Mouse (Mus musculus) kidney, embryonic 16.5 days (tissue): ENCODE results near the gene Atxn7l1. TPM values are rescaled to one million over a fixed set of nuclear protein-coding genes. Genes with fewer than 3 reads are reported as not detected.
A peak's percentile ranks its signal among the peaks of the same experiment; 100 is the strongest.

Experiments
- ATAC-seq: fragments of 200-750 bp; cut with Nextera tagmentation; 2 replicates; pipeline ENCODE4 v1.8.0; 2017; ENCODE audit warnings: moderate TSS enrichment; ENCODE audit not compliant: low FRiP score, low TSS enrichment
- H3K27ac ChIP-seq: fragments of 300-500 bp; sonication (generic); 2 replicates; pipeline ENCODE4 v1.5.1; 2014; ENCODE audit warnings: low read length
- H3K27me3 ChIP-seq: fragments of 300-500 bp; sonication (generic); 2 replicates; pipeline ENCODE4 v1.6.1; 2014; ENCODE audit warnings: low read length, control low read depth, mixed read lengths; ENCODE audit not compliant: insufficient read depth
- H3K36me3 ChIP-seq: fragments of 300-500 bp; sonication (generic); 2 replicates; pipeline ENCODE4 v1.6.1; 2014; ENCODE audit warnings: low read length, control low read depth, mixed read lengths; ENCODE audit not compliant: insufficient read depth
- H3K4me1 ChIP-seq: fragments of 300-500 bp; sonication (generic); 2 replicates; pipeline ENCODE4 v1.6.1; 2014; ENCODE audit warnings: low read length, control low read depth, mixed read lengths; ENCODE audit not compliant: insufficient read depth
- H3K4me2 ChIP-seq: fragments of 300-500 bp; sonication (generic); replicated peaks from 2 replicates; pipeline ENCODE4 v1.6.1; 2014; ENCODE audit warnings: low read depth, low read length
- H3K4me3 ChIP-seq: fragments of 300-500 bp; sonication (generic); 2 replicates; pipeline ENCODE4 v1.5.1; 2014; ENCODE audit warnings: mild to moderate bottlenecking, low read length
- H3K9ac ChIP-seq: fragments of 300-500 bp; sonication (generic); replicated peaks from 2 replicates; pipeline ENCODE4 v1.6.1; 2014; ENCODE audit warnings: low read length
- H3K9me3 ChIP-seq: fragments of 300-500 bp; sonication (generic); 2 replicates; pipeline ENCODE4 v1.6.1; 2016; ENCODE audit warnings: low read length, control low read depth
- WGBS: fragments of 180-500 bp; shearing (Covaris S2); extraction: QIAGEN DNeasy Blood & Tissue Kit; methylation state at CpG from one replicate; pipeline ENCODE4 v1.1.7; 2014; 5-methylcytosine and 5-hydroxymethylcytosine counted together
- polyA plus RNA-seq: library from polyadenylated mRNA; unstranded; fragments of >200 nt; fragmentation: Nextera tagmentation; extraction: Ambion mirVana; gene quantifications from 2 replicates; pipeline ENCODE4 v1.2.1, GENCODE M21; 2015

Atxn7l1 gene
- polyA plus RNA-seq, 1 experiment from 2014 or later = 9.9 TPM

- peak overlapping the region; percentile 22; the same call in 1 of the 2 replicates for H3K27ac ChIP-seq
- ATAC-seq = peak; percentile 80
- H3K27me3 ChIP-seq = no peaks in the 10 kb centered on the region
- peak overlapping the region; percentile 33 for H3K4me3 ChIP-seq
- H3K4me1 ChIP-seq = peaks cover 28% of the 10 kb centered on the region
- H3K36me3 ChIP-seq = no peaks in the 10 kb centered on the region
- peak overlapping the region; percentile 61 for H3K4me2 ChIP-seq
- peak overlapping the region; percentile 14 for H3K9ac ChIP-seq
- H3K9me3 ChIP-seq = no peaks in the 10 kb centered on the region
- 5% methylated on average over 25 of the region's 25 CpGs for WGBS
Observed at GRCm38 (mm10) chr12:33175621-33176554, 28.4 kb downstream of the Atxn7l1 start.

GRCm38 (mm10) chr12:33176555-33176900, 29.0 kb downstream of the Atxn7l1 start:
- no peaks in the 10 kb centered on the region for H3K36me3 ChIP-seq
- H3K27me3 ChIP-seq = no peaks in the 10 kb centered on the region
- ATAC-seq = no peak
- H3K9ac ChIP-seq = 0 out of 2 replicates have a peak overlapping the region, but pooled peaks have one; percentile 6
- H3K4me3 ChIP-seq = peak overlapping the region; percentile 33
- H3K9me3 ChIP-seq = no peaks in the 10 kb centered on the region
- peaks cover 29% of the 10 kb centered on the region for H3K4me1 ChIP-seq
- H3K4me2 ChIP-seq = peak overlapping the region; percentile 61
- 28% methylated on average over 5 of the region's 5 CpGs for WGBS
- H3K27ac ChIP-seq = no peak overlapping the region

- ATAC-seq = no peak
Observed at GRCm38 (mm10) chr12:33180421-33180820, 32.9 kb downstream of the Atxn7l1 start.

GRCm38 (mm10) chr12:33181875-33182274, 34.4 kb downstream of the Atxn7l1 start:
- Histone ChIP-seq H3K36me3 (no peaks in the 10 kb centered on the region), H3K9me3 (no peaks in the 10 kb centered on the region), H3K9ac (no peak overlapping the region), H3K4me1 (peaks cover 21% of the 10 kb centered on the region), H3K27me3 (no peaks in the 10 kb centered on the region), H3K4me2 (no peak overlapping the region), H3K27ac (no peak overlapping the region), H3K4me3 (no peak overlapping the region)
- 82% methylated on average over 4 of the region's 4 CpGs for WGBS
- no peak for ATAC-seq

More at GRCm38 (mm10) chr12:33180421-33180820, 32.9 kb downstream of the Atxn7l1 start:
- Histone ChIP-seq H3K36me3 (no peaks in the 10 kb centered on the region), H3K27me3 (no peaks in the 10 kb centered on the region), H3K4me1 (peaks cover 32% of the 10 kb centered on the region), H3K4me3 (no peak overlapping the region), H3K27ac (no peak overlapping the region), H3K9ac (no peak overlapping the region), H3K4me2 (no peak overlapping the region), H3K9me3 (no peaks in the 10 kb centered on the region)
- WGBS = 80% methylated on average over 2 of the region's 2 CpGs

GRCm38 (mm10) chr12:33182428-33183137, 35.1 kb downstream of the Atxn7l1 start:
- no peak overlapping the region for H3K4me2 ChIP-seq
- no peaks in the 10 kb centered on the region for H3K9me3 ChIP-seq
- WGBS = 78% methylated on average over 11 of the region's 11 CpGs
- H3K4me3 ChIP-seq = no peak overlapping the region
- no peaks in the 10 kb centered on the region for H3K36me3 ChIP-seq
- H3K9ac ChIP-seq = no peak overlapping the region
- no peak for ATAC-seq
- peaks cover 21% of the 10 kb centered on the region for H3K4me1 ChIP-seq
- no peaks in the 10 kb centered on the region for H3K27me3 ChIP-seq
- H3K27ac ChIP-seq = no peak overlapping the region

- Histone ChIP-seq H3K4me2 (no peak overlapping the region), H3K27ac (no peak overlapping the region), H3K27me3 (no peaks in the 10 kb centered on the region), H3K4me3 (no peak overlapping the region), H3K9ac (no peak overlapping the region), H3K36me3 (no peaks in the 10 kb centered on the region), H3K9me3 (no peaks in the 10 kb centered on the region), H3K4me1 (peaks cover 21% of the 10 kb centered on the region)
- ATAC-seq = no peak
- 60% methylated on average over 4 of the region's 4 CpGs for WGBS
Observed at GRCm38 (mm10) chr12:33183138-33183627, 35.7 kb downstream of the Atxn7l1 start.

GRCm38 (mm10) chr12:33184137-33184536, 36.6 kb downstream of the Atxn7l1 start:
- no peak overlapping the region for H3K9ac ChIP-seq
- ATAC-seq = no peak
- no peaks in the 10 kb centered on the region for H3K9me3 ChIP-seq
- H3K4me3 ChIP-seq = no peak overlapping the region
- no peaks in the 10 kb centered on the region for H3K27me3 ChIP-seq
- H3K36me3 ChIP-seq = no peaks in the 10 kb centered on the region
- H3K4me2 ChIP-seq = no peak overlapping the region
- H3K27ac ChIP-seq = peak overlapping the region; percentile 13; the same call in 1 of the 2 replicates
- 88% methylated on average over 3 of the region's 3 CpGs for WGBS
- H3K4me1 ChIP-seq = peaks cover 21% of the 10 kb centered on the region

GRCm38 (mm10) chr12:33185046-33185445, 37.6 kb downstream of the Atxn7l1 start:
- Histone ChIP-seq H3K4me3 (no peak overlapping the region), H3K27ac (no peak overlapping the region), H3K27me3 (no peaks in the 10 kb centered on the region), H3K4me1 (peaks cover 21% of the 10 kb centered on the region), H3K9ac (no peak overlapping the region), H3K36me3 (no peaks in the 10 kb centered on the region), H3K4me2 (no peak overlapping the region), H3K9me3 (no peaks in the 10 kb centered on the region)
- peak; percentile 64 for ATAC-seq
- whole genome bisulfite sequencing = 50% methylated on average over 6 of the region's 6 CpGs

- H3K9me3 ChIP-seq = no peaks in the 10 kb centered on the region
- no peak overlapping the region for H3K4me3 ChIP-seq
- no peak for ATAC-seq
- H3K27ac ChIP-seq = no peak overlapping the region
- no peaks in the 10 kb centered on the region for H3K36me3 ChIP-seq
- H3K4me2 ChIP-seq = no peak overlapping the region
- peaks cover 21% of the 10 kb centered on the region for H3K4me1 ChIP-seq
- 91% methylated on average over 2 of the region's 2 CpGs for WGBS
- no peak overlapping the region for H3K9ac ChIP-seq
- no peaks in the 10 kb centered on the region for H3K27me3 ChIP-seq
Observed at GRCm38 (mm10) chr12:33186331-33186730, 38.8 kb downstream of the Atxn7l1 start.
